Mouse (Mus musculus): Measurements from ENCODE around the gene Wbp11. TPM values are rescaled to one million over a fixed set of nuclear protein-coding genes. Genes with fewer than 3 reads are reported as not detected.

Gene Wbp11
- 71.1 and 80.0 TPM in 2 replicates for polyA plus RNA-seq (2015; fragmentation: Nextera tagmentation; extraction: Ambion mirVana)

GRCm38 (mm10) chr6:136827881-136828561 lies at the start of gene Wbp11:
Gene Wbp11, minus strand, starts transcription at chr6:136828233.
- Histone ChIP-seq H3K4me1 (peaks cover 12% of the 10 kb centered on the region), H3K4me2 (peak within 1 kb of the TSS; percentile 73), H3K9me3 (replicated peaks) (no peaks in the 10 kb centered on the region), H3K4me3 (replicated peaks) (peak within 1 kb of the TSS; percentile 99), H3K36me3 (peaks cover 19% of the 10 kb centered on the region), H3K27ac (replicated peaks) (peak within 1 kb of the TSS; percentile 96), H3K27me3 (replicated peaks) (no peaks in the 10 kb centered on the region; the same call in 1 of the 2 replicates), H3K9ac (replicated peaks) (peak within 1 kb of the TSS; percentile 98)
- ATAC-seq (ENCODE audit: low FRiP score): peak; percentile 100
- WGBS: under 1% methylated on average over 45 of the region's 45 CpGs

GRCm38 (mm10) chr6:136875670-136876069 lies 47.6 kb upstream of the Wbp11 start, which contains the start of gene Mgp:
Gene Mgp, minus strand, starts transcription at chr6:136875823.
- H3K9me3 ChIP-seq (replicated peaks): no peaks in the 10 kb centered on the region
- no peak within 1 kb of the TSS for H3K27ac ChIP-seq (replicated peaks)
- no peak within 1 kb of the TSS for H3K9ac ChIP-seq (replicated peaks)
- no peak for ATAC-seq (ENCODE audit: low FRiP score)
- H3K4me1 ChIP-seq: peaks cover 9% of the 10 kb centered on the region; the same call in 1 of the 2 replicates
- 0 out of 2 replicates have a peak within 1 kb of the TSS, but pooled peaks have one; percentile 3 for H3K4me3 ChIP-seq (replicated peaks)
- H3K36me3 ChIP-seq: no peaks in the 10 kb centered on the region
- no peaks in the 10 kb centered on the region for H3K27me3 ChIP-seq (replicated peaks)
- peak within 1 kb of the TSS; percentile 20 for H3K4me2 ChIP-seq
- 65% methylated on average over 9 of the region's 9 CpGs for WGBS

GRCm38 (mm10) chr6:136874599-136874998 lies 46.6 kb upstream of the Wbp11 start:
- ATAC-seq (ENCODE audit: low FRiP score): no peak

GRCm38 (mm10) chr6:136868921-136869320 lies 40.9 kb upstream of the Wbp11 start:
- Histone ChIP-seq H3K27me3 (replicated peaks) (no peaks in the 10 kb centered on the region), H3K4me3 (replicated peaks) (no peak overlapping the region), H3K4me2 (no peak overlapping the region), H3K9ac (replicated peaks) (no peak overlapping the region), H3K9me3 (replicated peaks) (no peaks in the 10 kb centered on the region), H3K4me1 (no peaks in the 10 kb centered on the region), H3K36me3 (no peaks in the 10 kb centered on the region), H3K27ac (replicated peaks) (no peak overlapping the region)
- no peak for ATAC-seq (ENCODE audit: low FRiP score)
- 89% methylated on average over 5 of the region's 5 CpGs for WGBS

More at GRCm38 (mm10) chr6:136874599-136874998, 46.6 kb upstream of the Wbp11 start:
- 44% methylated on average over 8 of the region's 8 CpGs for WGBS
- Histone ChIP-seq H3K4me1 (peaks cover 9% of the 10 kb centered on the region; the same call in 1 of the 2 replicates), H3K4me3 (replicated peaks) (0 out of 2 replicates have a peak overlapping the region, but pooled peaks have one; percentile 3), H3K36me3 (no peaks in the 10 kb centered on the region), H3K27me3 (replicated peaks) (no peaks in the 10 kb centered on the region), H3K9ac (replicated peaks) (no peak overlapping the region), H3K4me2 (peak overlapping the region; percentile 20), H3K9me3 (replicated peaks) (no peaks in the 10 kb centered on the region), H3K27ac (replicated peaks) (no peak overlapping the region)

- WGBS: 73% methylated on average over 4 of the region's 4 CpGs
- H3K4me1 ChIP-seq: no peaks in the 10 kb centered on the region
Measured at GRCm38 (mm10) chr6:136866150-136866549, 38.1 kb upstream of the Wbp11 start.

GRCm38 (mm10) chr6:136865360-136865759 lies 37.3 kb upstream of the Wbp11 start:
- ATAC-seq (ENCODE audit: low FRiP score): no peak
- Histone ChIP-seq H3K9ac (replicated peaks) (no peak overlapping the region), H3K9me3 (replicated peaks) (no peaks in the 10 kb centered on the region), H3K27ac (replicated peaks) (no peak overlapping the region), H3K27me3 (replicated peaks) (0 out of 2 replicates have a peak, but pooled peaks cover under 1% of the 10 kb centered on the region), H3K4me1 (no peaks in the 10 kb centered on the region), H3K4me3 (replicated peaks) (no peak overlapping the region), H3K4me2 (no peak overlapping the region), H3K36me3 (no peaks in the 10 kb centered on the region)
- 95% methylated on average over 5 of the region's 5 CpGs for WGBS

More at GRCm38 (mm10) chr6:136866150-136866549, 38.1 kb upstream of the Wbp11 start:
- no peaks in the 10 kb centered on the region for H3K36me3 ChIP-seq
- H3K4me2 ChIP-seq: no peak overlapping the region
- no peak overlapping the region for H3K9ac ChIP-seq (replicated peaks)
- no peak for ATAC-seq (ENCODE audit: low FRiP score)
- H3K4me3 ChIP-seq (replicated peaks): no peak overlapping the region
- no peak overlapping the region for H3K27ac ChIP-seq (replicated peaks)
- H3K27me3 ChIP-seq (replicated peaks): no peaks in the 10 kb centered on the region
- H3K9me3 ChIP-seq (replicated peaks): no peaks in the 10 kb centered on the region

- H3K4me1 ChIP-seq: peaks cover 3% of the 10 kb centered on the region; the same call in 1 of the 2 replicates
- 49% methylated on average over 9 of the region's 9 CpGs for whole genome bisulfite sequencing
- no peaks in the 10 kb centered on the region for H3K9me3 ChIP-seq (replicated peaks)
- no peaks in the 10 kb centered on the region for H3K36me3 ChIP-seq
- H3K27me3 ChIP-seq (replicated peaks): 0 out of 2 replicates have a peak, but pooled peaks cover 3% of the 10 kb centered on the region
- no peak overlapping the region for H3K4me3 ChIP-seq (replicated peaks)
- no peak overlapping the region for H3K27ac ChIP-seq (replicated peaks)
- no peak overlapping the region for H3K4me2 ChIP-seq
- ATAC-seq (ENCODE audit: low FRiP score): peak; percentile 74
- H3K9ac ChIP-seq (replicated peaks): no peak overlapping the region
Measured at GRCm38 (mm10) chr6:136861020-136861419, 33.0 kb upstream of the Wbp11 start.

GRCm38 (mm10) chr6:136858420-136858819 lies 30.4 kb upstream of the Wbp11 start:
- H3K27ac ChIP-seq (replicated peaks): no peak overlapping the region
- WGBS: 79% methylated on average over 8 of the region's 8 CpGs
- no peak for ATAC-seq (ENCODE audit: low FRiP score)
- no peak overlapping the region for H3K4me3 ChIP-seq (replicated peaks)
- H3K27me3 ChIP-seq (replicated peaks): 0 out of 2 replicates have a peak, but pooled peaks cover 3% of the 10 kb centered on the region
- no peaks in the 10 kb centered on the region for H3K36me3 ChIP-seq
- H3K9me3 ChIP-seq (replicated peaks): no peaks in the 10 kb centered on the region
- no peak overlapping the region for H3K4me2 ChIP-seq
- no peak overlapping the region for H3K9ac ChIP-seq (replicated peaks)
- H3K4me1 ChIP-seq: peaks cover 3% of the 10 kb centered on the region; the same call in 1 of the 2 replicates

GRCm38 (mm10) chr6:136857873-136858260 lies 29.8 kb upstream of the Wbp11 start:
- WGBS: 60% methylated on average over 11 of the region's 11 CpGs
- no peak overlapping the region for H3K4me3 ChIP-seq (replicated peaks)
- no peaks in the 10 kb centered on the region for H3K9me3 ChIP-seq (replicated peaks)
- ATAC-seq (ENCODE audit: low FRiP score): no peak
- H3K4me2 ChIP-seq: no peak overlapping the region
- H3K36me3 ChIP-seq: no peaks in the 10 kb centered on the region
- H3K4me1 ChIP-seq: peaks cover 4% of the 10 kb centered on the region; the same call in 1 of the 2 replicates
- peak overlapping the region; percentile 23; the same call in 1 of the 2 replicates for H3K27ac ChIP-seq (replicated peaks)
- H3K9ac ChIP-seq (replicated peaks): no peak overlapping the region
- 0 out of 2 replicates have a peak, but pooled peaks cover 3% of the 10 kb centered on the region for H3K27me3 ChIP-seq (replicated peaks)

GRCm38 (mm10) chr6:136857186-136857872 lies 29.3 kb upstream of the Wbp11 start, which contains the start of gene Art4:
Gene Art4, minus strand, starts transcription at chr6:136857733.
- Histone ChIP-seq H3K4me1 (peaks cover 6% of the 10 kb centered on the region; the same call in 1 of the 2 replicates), H3K27ac (replicated peaks) (peak within 1 kb of the TSS; percentile 23; the same call in 1 of the 2 replicates), H3K9ac (replicated peaks) (no peak within 1 kb of the TSS), H3K4me2 (no peak within 1 kb of the TSS), H3K9me3 (replicated peaks) (no peaks in the 10 kb centered on the region), H3K27me3 (replicated peaks) (0 out of 2 replicates have a peak, but pooled peaks cover 3% of the 10 kb centered on the region), H3K36me3 (no peaks in the 10 kb centered on the region), H3K4me3 (replicated peaks) (no peak within 1 kb of the TSS)
- WGBS: 75% methylated on average over 18 of the region's 18 CpGs
- no peak for ATAC-seq (ENCODE audit: low FRiP score)

GRCm38 (mm10) chr6:136856071-136856636 lies 28.1 kb upstream of the Wbp11 start:
- no peaks in the 10 kb centered on the region for H3K36me3 ChIP-seq
- no peak for ATAC-seq (ENCODE audit: low FRiP score)
- no peak overlapping the region for H3K9ac ChIP-seq (replicated peaks)
- WGBS: 65% methylated on average over 14 of the region's 14 CpGs
- peaks cover 6% of the 10 kb centered on the region; the same call in 1 of the 2 replicates for H3K4me1 ChIP-seq
- H3K4me3 ChIP-seq (replicated peaks): no peak overlapping the region
- H3K27ac ChIP-seq (replicated peaks): no peak overlapping the region
- H3K9me3 ChIP-seq (replicated peaks): no peaks in the 10 kb centered on the region
- H3K27me3 ChIP-seq (replicated peaks): 0 out of 2 replicates have a peak, but pooled peaks cover 3% of the 10 kb centered on the region
- no peak overlapping the region for H3K4me2 ChIP-seq
